Mouse (Mus musculus): ENCODE results near the gene Ebf1.

Gene Ebf1

DNA sequence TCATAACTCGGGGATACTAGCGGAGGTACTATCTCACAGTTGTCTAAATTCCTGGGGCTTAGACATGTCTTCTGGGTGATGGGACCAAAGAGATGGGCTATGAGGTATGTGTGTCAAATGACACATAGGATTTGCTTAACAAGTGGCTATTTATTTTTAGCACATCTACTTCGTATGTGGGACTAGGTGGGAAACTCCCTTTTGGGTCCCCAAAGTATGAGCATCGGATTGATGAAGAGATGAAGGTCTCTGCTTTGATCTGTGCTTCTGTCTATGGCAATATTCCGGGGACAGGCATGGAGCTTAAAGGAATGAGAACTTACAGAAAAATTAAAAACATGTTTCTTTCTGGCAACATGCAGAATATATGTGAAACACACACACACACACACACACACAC, 44.8 kb downstream of the Ebf1 start:
- DNase-seq (ENCODE audit: low read depth, low spot score): no peak

DNA sequence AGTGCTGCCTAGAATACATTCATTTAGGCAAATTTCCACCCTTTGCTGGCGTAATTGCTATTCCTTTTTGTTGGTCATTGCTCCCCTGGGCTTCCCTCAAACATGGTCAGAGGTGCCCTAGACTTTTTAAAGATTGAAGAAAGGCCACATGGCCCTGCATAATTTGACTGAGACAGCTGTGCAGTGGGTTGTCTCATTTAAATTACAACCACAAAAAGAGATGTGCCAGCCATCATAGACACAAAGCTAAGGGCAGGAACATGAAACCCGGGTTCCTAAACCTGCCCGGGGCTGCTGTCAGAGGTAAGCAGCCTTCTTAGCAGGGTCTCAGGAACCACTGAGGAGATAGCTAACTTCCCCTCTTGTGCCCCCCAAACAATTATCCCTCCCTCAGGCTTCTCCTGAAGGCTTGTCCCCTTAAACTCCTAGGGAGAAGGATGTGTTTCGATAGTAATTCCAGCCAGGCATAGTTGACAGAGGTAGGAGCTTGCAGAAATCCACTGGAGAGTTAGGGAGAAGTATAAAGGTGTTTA, 46.6 kb downstream of the Ebf1 start:
- DNase-seq (ENCODE audit: low read depth, low spot score): no peak

DNA sequence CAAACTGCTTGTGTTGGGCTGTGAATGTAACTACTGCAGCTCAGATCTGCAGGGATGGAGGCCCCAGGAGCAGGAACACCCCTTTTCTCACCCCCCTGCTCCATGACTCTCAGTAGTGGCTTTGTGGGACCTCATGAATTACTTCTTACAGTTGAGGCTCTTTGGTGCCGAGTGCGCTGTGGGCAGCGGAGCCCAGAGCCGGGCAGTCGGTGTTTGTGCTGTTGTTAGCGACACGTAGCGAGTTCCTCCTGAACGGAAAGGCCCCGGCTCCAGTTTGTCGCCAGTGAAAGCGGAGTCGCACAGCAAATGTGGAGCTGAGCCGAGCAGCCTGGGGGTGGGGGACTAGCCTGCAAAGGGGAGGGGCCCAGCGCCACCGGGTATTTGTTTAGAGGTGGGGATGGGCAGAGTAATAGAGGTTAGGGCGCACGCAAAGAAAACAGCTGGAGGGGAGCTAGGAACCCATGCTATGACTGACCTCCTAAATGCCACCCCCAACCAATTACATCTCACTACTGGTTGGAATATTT, 48.1 kb downstream of the Ebf1 start:
- DNase-seq (ENCODE audit: low read depth, low spot score): peak; percentile 41

DNA sequence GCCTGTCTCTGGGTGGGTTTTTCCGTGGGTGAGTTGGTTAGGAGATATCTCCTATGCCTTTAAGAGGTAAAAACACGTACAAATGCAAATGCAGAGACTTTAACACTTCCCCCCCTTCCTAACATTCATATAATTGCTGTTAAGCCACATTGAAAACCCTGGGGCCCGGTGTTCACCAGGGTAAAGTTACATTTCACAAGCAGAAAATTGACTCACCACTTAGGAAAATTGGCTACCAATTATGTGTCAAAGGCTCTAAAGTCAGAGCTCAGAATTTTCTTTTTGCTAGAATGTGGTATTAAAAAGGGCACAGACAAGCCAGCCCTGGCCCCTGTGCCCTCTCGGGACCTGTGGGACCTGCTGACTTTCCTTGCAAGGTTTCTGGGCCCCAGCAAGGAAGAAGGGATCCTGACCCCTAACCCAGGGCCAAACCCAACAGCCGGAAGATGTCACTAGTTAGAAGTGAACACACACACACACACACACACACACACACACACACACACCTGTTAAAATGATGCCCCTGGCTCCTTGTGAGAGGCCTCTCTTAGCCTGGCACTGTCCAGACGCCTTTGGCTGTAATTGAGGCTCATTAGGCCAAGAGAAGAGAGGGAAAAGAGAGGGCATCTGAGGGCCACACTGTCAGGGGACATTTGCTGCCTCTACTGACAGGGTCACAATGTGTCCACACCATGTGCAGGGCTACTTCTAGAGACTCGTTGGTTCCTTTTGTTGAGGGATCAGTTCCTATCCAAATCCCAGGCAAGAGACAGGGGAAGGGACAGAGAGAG, 48.8 kb downstream of the Ebf1 start:
- DNase-seq (ENCODE audit: low read depth, low spot score): no peak

DNA sequence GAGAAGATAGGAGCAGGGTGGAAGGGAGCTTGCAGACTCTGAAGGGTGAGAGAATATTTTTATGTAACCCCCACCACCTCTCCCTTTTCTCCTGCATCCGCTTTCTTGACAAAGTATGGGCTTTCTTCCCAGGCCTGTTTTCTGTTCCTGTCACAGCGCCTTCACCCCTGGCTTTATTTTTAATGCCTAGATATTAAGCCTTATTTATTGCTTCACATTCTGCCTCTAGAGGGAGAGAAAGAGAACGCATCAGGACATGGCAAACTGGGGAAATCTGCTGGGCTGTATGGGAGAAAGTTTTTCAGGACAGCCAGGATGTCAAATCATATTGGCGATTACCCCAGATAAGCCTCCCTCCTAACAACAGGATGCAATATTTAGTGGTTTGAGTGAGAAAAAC, 49.6 kb downstream of the Ebf1 start:
- no peak for DNase-seq (ENCODE audit: low read depth, low spot score)

DNA sequence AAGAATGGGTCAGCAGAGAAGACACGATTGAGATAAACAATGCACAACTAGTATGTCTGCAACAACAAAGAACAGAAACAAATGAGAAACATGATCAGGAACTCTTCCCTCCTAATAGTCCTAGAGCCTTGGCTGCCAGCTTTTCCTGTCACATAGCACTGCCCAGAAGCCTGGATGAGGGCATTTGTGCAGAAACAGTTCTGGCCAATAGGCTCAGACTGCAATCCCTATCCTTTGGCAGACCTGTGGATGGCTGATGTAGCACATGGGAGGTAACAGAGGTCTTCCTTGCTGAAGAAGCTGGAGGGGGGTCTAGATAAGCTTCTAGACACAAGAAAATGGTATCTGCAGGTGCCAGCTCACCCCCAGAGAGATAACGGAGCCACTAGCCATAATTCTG, 64.2 kb downstream of the Ebf1 start:
- no peak for DNase-seq (ENCODE audit: low read depth, low spot score)

DNA sequence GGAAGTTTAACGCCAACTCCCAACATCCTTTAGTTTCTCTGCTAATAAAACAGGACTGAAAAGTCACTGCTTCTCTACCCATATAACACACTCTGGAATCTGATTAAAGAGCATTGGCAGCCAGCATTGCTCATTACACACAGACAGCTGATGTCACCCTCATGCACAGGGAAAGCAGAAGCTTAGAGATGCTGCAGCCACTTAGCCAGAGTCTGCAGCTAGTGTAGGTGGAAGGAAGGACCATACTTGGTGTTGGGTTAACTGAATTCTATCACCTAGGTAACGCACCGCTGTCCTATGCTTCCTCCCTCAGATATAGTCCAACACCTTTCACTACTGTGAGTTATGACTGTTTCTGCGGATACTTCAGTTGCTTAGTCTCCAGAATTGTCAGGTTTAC, 64.9 kb downstream of the Ebf1 start:
- no peak for DNase-seq (ENCODE audit: low read depth, low spot score)

DNA sequence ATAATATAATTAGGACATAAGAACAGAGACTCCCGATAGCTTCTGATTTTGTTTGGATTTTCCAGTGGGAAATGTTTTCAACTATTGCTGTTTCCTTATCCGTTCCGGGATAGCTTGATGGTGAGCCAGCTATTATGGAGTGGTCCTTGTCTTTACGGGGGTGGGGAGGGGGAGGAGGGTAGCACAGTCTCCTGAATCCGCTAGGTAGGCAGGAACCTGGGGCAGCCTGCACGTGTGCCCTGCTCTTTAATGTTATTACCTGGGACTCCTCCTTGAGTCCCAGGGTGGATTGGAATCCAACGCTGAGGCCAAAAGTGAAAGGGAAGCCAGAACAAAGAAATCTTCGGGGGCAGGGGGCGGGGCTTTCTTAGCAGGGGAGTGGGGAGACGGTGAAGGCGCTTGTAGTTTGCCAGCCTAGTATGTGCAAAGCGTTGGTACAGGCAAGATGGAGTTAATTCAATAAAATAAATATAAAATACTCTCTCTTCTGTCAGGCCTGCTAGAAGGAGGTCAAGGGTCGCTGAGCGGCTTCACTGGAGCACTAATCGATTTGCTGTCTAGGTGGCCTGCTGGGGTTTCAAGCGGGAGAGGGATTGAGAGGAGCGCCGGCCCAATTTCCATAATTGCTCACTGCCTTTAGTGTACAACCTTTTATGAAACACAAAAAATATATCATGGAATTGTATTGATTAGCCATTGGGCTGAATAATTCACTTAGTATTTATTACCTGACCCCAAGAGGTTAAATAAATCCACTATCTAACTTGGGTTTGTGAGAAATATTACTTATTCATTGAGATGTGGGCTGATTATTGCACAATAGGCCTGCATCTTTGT, 65.8 kb downstream of the Ebf1 start:
- DNase-seq (ENCODE audit: low read depth, low spot score): peak; percentile 53

DNA sequence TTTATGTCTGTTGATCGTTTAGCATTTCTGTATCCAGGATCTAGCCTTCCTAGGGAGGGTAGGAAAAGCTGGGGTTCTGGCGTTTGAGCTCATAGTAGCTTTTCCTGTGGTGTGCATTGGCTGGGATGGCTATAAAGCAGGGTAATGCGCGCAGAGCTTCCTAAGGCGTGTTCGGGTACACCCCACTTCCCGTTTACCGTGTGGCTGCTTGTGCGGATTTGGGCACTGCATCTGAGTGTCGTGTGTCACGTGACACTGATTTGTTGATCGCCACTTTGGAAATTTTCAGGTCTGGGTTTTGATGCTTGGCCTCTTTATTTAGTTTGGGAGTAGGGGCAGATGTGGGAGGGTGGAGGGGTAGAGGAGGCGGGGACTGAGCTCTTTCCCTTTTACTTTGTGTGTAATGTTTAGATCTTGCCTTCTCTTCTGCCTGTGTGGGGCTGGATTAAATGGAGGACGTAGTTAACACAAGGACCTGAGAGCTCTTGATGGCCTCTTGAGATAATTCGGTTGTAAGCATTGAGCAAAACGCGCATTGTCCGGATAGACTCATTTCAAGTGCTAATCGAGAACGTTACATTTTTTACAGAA, 67.5 kb downstream of the Ebf1 start:
- peak; percentile 28 for DNase-seq (ENCODE audit: low read depth, low spot score)

DNA sequence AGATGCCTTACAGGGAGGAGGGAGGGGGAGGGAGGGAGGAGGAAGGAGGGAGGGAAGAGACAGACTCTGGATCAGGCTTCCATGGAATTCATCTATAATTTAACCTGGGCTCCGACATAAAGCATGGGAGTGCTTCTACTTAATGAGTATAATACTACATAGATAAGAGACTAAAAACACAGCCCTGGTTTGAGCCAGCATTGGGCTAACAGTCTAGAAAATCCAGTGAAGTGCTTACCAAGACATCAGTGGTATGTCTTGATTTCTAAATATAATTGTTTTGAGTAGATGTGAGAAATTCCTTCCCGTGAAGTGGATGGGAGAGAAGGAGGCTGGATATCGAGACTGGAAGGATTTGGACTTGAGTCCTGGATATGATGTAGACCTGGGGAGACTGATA, 68.0 kb downstream of the Ebf1 start:
- DNase-seq (ENCODE audit: low read depth, low spot score): no peak

DNA sequence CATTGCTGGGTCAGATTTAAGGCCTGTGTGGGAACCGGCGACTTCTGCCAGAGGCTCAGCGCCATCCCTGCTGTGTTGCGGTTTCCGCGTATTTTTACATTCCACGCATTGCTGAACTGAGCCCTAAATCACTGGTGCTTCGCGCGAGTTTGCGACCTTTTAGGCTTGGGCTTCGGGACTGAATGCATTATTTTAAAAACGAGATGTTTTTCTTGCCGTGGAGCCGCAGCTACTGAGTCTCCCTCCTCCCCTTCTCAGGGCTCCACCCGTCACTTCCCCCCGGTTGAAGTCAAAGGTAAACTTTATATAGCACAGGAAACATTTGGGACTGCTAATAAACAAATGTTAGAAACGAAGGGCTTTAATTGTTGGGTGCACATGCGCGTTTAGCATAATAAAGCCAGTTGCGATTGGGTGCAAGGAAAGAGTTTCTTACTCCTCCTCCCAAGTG, 68.8 kb downstream of the Ebf1 start:
- peak; percentile 67 for DNase-seq (ENCODE audit: low read depth, low spot score)

DNA sequence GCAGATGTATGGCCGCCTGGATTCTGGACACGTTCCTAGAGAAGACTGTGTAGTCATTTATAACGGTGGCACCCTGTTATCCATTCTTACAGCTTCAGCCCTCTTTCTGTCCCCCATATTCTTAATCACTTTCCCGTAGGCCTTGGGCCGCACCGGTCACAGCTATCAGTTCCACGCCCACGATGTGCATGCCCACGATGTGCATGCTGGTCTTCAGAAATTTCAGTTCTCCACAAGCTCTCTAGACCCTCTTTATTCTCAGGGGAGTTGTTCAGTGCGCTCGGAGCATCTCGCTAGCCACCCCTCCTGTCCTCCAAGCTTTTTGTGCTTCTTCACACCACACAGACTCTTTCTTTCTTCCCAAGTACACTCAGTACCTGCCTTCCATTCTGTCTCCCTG, 69.3 kb downstream of the Ebf1 start:
- no peak for DNase-seq (ENCODE audit: low read depth, low spot score)

DNA sequence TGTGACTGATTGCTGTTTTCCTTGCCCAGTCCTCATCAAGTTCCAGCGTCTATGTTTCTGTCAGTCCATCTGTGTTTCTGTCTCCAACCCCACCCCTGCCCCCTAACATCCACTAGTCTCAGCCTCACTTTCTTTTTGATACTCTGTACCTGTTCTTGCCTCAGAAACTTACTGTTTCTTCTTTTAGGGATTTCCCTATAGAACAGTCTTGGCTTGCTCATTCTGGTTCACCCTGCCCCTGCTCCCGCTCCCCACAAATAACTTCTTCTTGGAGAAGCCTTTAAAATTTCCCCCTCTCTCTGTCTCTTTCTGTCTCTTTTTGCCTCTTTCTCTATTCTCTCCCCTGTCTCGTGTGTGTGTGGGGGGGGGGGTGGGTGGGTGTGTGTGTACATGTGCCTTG, 71.4 kb downstream of the Ebf1 start:
- no peak for DNase-seq (ENCODE audit: low read depth, low spot score)

DNA sequence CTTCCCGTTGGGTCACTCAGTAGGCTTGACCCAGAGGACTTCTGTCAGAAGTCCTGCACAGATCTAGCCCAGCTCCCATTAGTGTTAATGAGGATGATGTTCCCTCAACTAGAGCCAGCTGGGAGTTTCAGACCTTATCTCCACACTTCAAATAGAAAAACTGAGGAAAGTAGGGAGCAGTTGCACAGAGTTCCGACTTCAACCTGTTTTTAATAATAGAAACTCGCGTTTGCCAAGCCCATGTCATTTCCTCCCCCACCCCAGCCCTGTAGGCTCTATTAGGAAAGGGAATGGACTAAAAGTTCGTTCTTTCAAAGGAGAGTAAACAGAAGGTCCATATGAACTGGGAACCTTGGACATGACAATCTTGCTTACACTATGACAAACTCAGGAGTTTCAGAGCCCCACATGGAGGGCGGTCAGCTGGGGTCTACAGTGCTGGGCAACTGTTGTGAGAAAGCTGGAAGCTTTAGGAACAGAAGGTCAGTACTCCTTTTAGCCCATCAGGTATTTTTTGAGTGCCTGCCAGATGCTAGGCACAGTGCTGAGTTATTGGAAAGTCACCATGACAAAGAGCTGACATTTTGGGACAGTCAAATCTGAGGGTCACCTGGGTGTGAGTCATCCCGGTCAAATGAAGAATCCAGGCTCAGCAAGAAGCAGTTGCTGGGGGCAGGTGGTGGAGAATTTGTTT, 72.6 kb downstream of the Ebf1 start:
- no peak for DNase-seq (ENCODE audit: low read depth, low spot score)

DNA sequence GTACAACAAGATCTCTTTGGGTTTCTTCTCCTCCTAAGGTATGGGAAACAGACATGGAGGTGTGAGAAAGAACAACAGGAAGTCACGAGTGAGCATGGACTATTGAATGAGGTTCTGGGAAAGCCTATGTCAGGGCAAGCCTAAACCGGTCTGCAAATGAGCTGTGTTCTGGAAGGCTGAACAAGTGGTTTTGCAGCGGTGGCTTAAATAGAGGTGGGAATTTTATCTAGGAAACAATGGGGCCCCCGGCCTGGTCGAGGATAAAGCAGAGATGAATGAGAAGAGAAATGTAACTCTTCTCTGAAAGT, 73.1 kb downstream of the Ebf1 start:
- DNase-seq (ENCODE audit: low read depth, low spot score): peak; percentile 20

DNA sequence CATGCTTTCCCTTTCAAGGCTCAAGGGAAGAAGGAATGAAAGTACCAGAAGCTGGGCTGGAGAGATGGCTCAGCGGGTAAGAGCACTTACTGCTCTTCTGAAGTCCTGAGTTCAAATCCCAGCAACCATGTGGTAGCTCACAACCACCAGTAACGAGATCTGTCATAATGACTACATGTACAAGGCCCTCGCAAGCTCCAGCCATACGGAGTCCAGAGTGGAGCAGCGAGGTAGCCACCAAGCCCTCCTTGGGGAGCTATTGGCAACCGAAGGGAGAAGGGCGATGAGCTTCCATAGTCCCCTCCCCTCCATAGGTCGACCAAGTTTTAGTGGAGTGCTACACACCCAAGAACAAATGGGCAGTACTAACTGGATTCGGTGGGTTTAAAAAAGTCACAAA, 78.3 kb downstream of the Ebf1 start:
- no peak for DNase-seq (ENCODE audit: low read depth, low spot score)

DNA sequence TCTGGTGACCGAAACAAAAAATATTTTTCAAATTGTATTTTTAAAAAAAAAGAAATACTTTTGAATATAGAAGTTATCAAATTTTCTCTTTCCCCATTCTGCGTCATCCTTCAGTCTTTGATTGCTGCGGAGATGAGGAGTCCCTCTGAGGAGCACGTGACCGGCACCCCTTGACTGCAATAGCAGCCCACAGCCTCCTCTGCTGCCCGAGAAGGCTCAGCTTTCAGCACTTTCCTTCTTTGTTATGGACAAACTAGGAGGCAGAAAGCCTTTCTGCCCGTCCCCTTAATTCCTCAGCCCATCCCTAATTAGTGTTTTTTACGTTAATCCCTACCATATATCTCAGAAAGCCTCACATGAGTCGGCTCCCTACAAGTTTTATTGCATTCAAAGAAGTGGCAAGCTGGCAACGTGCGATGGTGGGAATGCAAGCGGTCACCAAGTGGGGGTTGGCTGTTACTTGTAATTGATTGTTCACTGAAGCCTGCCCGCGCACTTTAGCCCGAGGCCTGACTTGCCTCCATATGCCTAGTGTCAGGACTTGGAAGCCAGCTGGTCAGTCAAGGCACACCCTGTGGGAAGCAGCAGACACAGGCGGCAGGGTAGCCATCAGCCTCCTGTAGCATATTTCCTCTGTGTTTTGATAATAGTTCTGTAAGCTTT, 79.6 kb downstream of the Ebf1 start:
- peak; percentile 60 for DNase-seq (ENCODE audit: low read depth, low spot score)

DNA sequence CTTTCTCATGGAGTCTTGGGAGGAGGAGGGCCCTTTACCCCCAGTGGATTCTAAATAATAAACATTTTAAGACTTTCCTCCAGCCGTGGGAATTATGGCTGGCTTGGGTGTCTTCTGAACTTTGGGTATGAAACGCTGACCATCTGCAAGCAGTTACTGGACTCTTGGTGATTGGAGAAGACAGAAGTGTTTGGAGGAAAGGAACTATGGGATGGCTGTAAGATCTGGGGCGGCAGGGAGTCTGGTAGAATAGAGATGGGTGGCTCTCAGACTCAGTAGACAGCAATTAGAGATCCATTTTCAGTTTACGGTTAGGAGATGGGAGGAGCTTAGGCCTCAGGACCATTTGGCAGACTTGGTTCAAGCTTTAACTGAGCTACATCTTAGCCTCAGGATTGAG, 83.1 kb downstream of the Ebf1 start:
- no peak for DNase-seq (ENCODE audit: low read depth, low spot score)

DNA sequence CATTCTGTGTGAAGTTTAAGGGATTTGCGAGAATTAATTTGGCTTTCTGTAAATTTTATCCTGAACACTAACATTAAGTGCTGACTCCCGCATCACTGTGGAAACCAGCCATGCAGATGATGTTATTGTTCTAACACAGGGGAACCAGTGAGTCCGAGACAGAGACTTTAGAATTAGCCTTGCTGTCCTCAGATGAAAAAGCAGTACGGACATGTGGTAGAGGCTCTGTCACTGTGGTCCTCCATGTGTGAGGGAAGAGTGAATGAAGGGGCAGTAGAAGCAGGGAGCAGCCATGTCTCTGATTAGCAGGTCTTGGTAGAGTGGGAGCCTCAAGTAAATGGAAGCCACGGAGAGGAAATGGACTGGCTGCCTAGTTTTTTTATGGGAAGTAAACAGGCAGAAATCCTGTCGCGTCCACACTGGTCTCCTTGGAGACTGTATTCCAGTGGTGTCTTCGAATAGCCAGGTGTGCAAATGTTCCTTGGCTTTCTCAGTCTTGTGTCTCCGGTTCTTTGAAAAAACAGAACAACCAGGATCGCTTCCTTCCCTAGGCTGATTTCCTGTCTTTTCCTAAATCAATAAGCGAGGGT, 84.2 kb downstream of the Ebf1 start:
- DNase-seq (ENCODE audit: low read depth, low spot score): peak; percentile 23

DNA sequence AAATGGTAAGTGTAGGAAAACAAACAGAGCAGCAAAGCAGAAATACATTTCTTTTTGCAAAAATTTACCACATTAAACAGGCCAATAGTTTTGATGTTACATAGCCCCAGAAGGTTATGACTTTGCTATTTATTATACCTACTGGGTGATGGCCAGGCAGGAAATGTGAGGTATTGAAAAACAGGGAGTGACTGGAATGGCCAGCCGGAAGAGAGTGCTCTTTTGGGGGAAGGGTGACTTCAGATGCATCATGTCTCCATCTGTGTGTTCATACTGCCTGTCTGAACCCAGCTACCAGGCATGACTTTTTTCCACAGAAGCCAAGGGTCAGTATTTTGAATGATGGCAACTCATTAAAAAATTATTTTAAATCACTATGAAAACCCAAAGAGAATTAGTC, 84.7 kb downstream of the Ebf1 start:
- DNase-seq (ENCODE audit: low read depth, low spot score): no peak
